Mouse (Mus musculus) layer of hippocampus, postnatal 14 days (tissue): ENCODE measurements around the gene Nphp1. TPM values are rescaled to one million over a fixed set of nuclear protein-coding genes. Genes with fewer than 3 reads are reported as not detected.

ENCODE experiments used
- DNase-seq, 2 experiments: peaks; one replicate each; pipeline ENCODE4 v3.0.0; 2021 to 2022; ENCODE audit warnings: low spot score in 2 of 2, mixed read lengths in 1 of 2
- long read RNA-seq, 2 experiments: library from polyadenylated mRNA; stranded (forward); transcript quantifications; one replicate each; pipeline ENCODE4 v2.0.0; 2021
- total RNA-seq, 2 experiments: library from RNA; stranded (reverse); gene quantifications; 2 replicates each; pipeline ENCODE4 v1.2.3; 2021

Gene Nphp1
- total RNA-seq: 10 to 100 TPM; 20.3 to 21.3 TPM
- long read RNA-seq, experiment 1, transcript Nphp1-202 (20 exons, 2,296 nt): major isoform, 8 of 25 reads
- long read RNA-seq, experiment 1, partial matches to known transcripts: 7 of 25 reads
- long read RNA-seq, experiment 1, other reads (novel, unspliced or antisense): 6 of 25 reads
- long read RNA-seq, experiment 2, transcript Nphp1-202 (20 exons, 2,296 nt): major isoform, 11 of 30 reads
- long read RNA-seq, experiment 2, partial matches to known transcripts: 4 of 30 reads
- long read RNA-seq, experiment 2, other reads (novel, unspliced or antisense): 12 of 30 reads

- DNase-seq: peak; percentile 80 to 88
These were observed at the start of gene Nphp1 for GRCm38 (mm10) chr2:127788440-127789116. Gene Nphp1, minus strand, starts transcription at chr2:127788897.

DNA sequence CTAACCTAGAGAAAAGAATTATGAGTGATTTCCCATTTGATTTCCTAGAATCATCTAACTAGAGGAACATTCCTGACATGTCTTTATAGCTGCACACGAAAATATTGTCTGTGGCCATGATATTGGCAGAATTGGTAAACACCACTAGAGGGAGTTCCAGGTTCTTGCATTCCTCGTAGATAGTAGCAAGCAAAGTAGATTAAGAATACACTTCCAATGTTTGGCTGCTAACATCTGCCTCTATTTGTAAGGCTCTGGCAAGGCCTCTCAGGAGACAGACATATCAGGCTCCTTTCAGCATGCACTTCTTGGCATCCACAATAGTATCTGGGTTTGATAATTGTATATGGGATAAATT, 44.1 kb upstream of the Nphp1 start:
- DNase-seq: peak in 1 of 2 experiments; percentile 10

DNA sequence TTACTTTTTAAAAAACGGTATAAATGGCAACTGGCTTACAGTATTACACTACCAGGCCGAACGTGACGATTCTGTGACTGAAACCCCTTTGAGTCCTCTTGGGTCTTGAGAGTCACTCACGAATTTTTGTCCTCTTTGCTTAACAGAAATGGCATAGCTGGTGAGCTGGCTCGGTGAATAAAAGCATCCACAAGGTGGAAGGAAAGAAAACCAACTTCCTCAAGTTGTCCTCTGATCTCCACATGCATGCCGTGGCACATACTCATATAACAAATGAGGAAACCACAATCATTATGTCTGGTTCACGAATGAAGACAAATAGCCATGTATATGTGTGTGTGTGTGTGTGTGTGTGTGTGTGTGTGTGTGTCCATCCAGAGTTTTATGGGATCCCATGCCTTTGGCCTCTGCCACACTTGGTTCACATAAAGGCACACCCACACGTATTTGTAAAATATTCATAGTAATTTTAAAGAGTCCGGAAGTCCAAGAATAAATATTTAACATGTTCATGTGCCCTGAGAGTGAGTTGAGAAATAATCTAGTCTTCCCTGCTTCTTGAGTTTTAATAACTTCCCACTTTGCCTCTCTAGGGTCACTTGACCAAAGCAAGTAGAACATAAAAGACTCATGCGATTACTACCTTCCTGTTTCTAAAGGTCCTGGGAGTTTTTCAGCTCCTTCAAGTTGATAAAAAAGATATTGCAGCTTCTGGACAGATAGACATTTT, 43.6 kb upstream of the Nphp1 start:
- no peak for DNase-seq

GRCm38 (mm10) chr2:127831401-127832102, 42.9 kb upstream of the Nphp1 start, which contains the start of gene Bub1:
Gene Bub1, minus strand, starts transcription at chr2:127831865.
- peak; percentile 84 to 93 for DNase-seq

- peak; percentile 83 to 91 for DNase-seq
These were observed 3.4 kb upstream of the Nphp1 start, which contains the start of gene Mtln for GRCm38 (mm10) chr2:127791919-127792603. Gene Mtln, minus strand, starts transcription at chr2:127792488.

DNA sequence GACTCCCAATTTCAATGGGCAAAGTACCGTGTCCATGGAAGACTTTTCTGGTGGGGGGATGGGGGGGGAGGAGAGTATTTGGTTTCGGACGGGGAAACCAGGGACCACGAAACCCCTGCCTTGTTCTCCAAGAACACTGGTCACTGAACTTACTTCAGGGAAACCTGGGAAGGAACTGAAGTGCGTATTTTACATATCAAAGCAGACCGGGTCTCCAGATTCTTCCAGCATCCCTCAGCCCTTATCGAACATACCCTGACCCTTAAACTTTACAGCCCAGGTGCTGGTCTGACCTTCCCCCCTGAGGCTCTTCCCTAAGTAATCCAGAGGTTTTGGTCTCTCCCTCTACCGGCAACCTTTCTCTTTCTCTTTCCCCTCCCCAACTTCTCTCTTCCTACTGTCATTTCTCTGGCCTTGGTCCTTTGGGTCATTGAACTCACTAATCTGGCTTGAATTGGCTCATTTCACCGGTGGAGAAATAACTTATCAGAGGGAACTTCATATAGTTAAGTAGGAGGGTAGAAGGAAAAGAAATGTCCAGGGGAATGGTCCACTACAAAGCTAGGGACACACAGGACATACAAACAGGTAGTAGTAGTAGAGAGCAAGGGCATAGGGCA, 1.1 kb upstream of the Nphp1 start:
- DNase-seq: no peak

DNA sequence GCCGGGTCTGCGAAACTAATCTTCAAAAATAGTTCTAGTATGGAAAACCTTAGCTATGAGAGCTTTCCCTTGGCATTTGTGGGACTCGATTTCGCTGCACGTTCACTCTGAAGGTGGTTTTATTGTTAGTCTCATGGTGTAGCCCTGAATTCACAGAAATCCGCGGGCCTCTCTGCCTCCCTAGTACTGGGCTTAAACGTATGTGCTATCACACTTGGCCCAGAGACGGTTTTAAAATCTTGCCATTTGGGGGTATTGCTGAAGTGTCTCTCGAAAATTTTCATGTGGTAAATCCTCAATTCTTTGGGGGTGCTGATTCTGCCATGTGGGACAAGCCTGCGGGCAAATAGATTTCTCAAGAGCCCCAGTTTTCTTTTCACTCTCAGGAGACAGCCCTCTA, 441 bp upstream of the Nphp1 start:
- no peak for DNase-seq

- DNase-seq: no peak
These were observed 1.5 kb downstream of the Nphp1 start for GRCm38 (mm10) chr2:127787226-127787625.

GRCm38 (mm10) chr2:127778451-127778850, 10.2 kb downstream of the Nphp1 start:
- no peak for DNase-seq

- no peak for DNase-seq
These were observed 13.7 kb downstream of the Nphp1 start for GRCm38 (mm10) chr2:127775013-127775412.

DNA sequence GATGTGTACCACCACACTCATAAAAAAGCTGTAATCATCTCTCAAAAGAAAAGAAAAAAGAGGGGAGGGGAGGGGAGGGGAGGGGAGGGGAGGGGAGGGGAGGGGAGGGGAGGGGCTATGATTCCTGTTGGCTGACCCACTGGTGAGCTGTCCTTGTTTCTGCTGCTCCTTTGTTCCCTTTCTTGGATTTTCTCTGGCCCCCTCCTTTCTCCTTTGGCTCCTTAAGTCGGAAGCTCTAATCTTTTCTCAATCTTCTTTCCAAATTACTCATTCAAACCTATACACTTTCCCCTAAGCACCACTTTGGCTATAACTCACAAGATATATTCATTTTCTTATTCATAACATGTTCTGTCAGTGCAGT, 14.1 kb downstream of the Nphp1 start:
- DNase-seq: no peak

DNA sequence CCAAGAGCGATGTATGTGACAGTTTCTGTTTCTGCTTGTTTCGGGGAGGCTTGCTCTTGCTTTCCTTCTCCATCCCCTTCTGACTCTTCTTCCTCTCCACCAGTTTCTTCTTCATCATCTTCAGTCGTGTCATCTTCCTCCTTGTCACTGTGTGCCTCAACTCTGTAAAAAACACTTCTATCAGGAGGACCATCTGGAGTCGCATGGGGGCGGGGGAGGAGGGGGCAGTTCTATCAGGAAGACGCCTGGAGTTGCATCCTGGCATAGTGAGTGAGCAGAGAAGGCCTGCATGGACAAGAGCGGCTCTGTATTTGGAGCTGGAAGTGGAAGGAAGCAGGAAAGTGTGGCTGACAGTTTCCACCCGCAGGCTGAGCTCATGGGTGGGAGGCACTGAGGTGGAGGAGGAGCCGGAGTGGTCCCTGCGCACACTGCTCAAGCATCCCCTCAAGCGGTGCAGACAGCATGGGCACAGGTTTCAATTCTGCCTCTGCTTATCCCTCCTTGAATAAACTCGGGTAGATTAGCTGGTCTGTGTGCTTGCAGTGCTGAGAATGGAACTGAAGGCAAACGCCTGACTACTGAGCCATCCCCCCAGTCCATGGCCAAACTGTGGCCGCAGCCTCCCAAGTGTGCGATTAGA, 14.6 kb downstream of the Nphp1 start:
- DNase-seq: no peak

DNA sequence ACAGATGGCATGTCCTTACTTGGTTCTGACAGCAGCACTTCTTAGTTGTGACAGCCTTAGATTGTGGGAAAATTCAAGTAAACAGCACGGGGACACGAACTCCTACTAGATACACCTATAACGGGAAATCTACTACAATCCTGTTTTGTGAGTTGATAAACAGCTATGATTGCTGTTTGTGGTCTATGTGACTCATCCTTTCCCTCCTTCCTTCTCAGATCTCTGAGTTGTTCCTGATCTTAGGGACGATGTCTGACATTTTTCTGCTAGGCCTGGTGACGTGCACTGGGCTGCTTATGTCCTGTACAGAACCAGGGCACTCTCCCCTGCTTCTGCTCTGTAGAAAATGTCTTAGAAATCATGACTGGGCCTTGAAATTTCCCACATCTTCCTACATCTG, 27.1 kb downstream of the Nphp1 start:
- no peak for DNase-seq

- no peak for DNase-seq
These were observed 28.2 kb downstream of the Nphp1 start for GRCm38 (mm10) chr2:127760429-127761000.

GRCm38 (mm10) chr2:127760014-127760413, 28.7 kb downstream of the Nphp1 start:
- no peak for DNase-seq

DNA sequence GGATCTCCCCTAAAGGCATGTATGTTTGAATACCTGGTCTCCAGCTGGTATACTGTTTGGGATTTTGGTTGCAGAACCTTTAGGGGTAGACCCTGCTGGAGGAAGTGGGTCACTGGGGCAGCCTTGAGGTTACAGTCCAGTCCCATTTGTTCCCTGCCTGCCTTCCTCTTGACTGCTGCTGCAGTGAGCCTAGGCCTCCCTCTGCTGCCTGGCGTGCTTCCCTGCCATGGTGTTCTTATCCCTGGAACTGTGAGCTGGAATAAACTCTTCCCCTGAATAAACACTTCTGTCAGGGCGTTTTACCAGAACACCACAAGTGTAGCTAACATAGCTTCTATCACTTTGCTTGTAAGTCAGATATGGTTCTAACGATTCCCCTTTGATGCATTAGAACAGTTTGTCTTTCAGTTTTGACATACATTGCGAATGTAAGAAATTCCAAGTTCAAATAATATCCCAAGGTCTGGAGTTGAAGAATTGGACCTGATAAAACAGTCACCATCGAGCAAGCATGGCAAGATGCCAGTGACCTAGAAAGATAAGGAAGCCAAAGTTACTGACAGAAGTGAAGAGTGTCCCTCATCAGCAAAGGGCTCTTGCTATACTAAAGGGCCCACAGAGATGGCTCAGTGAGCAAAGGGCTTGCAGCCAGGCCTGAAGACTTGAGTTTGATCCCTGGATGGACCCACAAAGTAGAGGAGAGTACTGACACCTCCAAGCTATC, 29.4 kb downstream of the Nphp1 start:
- peak in 1 of 2 experiments; percentile 20 for DNase-seq

DNA sequence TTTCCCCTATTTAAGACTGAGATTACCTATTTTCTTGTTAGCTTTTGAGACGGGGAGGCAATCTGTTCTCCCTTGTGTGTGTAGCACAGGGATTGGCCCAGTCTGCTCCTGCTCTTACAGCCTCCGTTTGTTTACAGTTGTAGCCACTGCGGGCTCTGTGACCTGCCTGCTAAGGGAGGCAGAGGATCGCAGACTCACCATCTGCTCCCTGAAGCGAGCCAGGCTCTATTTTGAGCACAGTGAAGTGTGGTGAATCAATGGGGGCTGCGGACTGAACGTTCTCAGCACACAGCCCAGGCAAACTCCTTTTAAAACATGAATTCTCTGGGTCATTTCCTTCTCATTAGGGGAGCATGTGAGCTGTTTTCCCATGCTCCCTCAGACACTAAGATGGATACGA, 31.5 kb downstream of the Nphp1 start:
- DNase-seq: peak; percentile 39 to 77

DNA sequence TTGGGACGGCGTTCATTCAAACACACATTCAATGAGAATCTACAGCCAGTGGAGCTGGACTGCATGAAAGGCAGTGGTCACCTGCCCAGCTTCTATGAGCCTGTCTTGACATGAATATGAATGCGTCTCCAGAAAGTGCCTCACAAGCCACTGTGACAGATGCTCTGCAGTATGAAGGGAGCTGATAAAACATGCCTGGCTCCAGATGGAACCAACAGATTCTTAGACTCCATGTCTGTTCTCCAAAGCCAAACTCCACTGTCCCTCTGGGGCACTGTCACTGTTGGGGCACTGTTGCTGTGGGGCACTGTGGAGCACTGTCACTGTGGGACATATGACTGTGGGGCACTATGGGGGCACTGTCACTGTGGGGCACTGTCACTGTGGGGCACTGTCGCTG, 34.6 kb downstream of the Nphp1 start:
- peak in 1 of 2 experiments; percentile 22 for DNase-seq
